Mouse (Mus musculus) erythroblast, embryonic 14.5 days (primary cell): ENCODE measurements around the gene Afg1l. TPM values are rescaled to one million over a fixed set of nuclear protein-coding genes. Genes with fewer than 3 reads are reported as not detected.

Experiments used
- H3K27me3 ChIP-seq: 2 replicates; pipeline ENCODE4 v1.6.1; 2012; ENCODE audit warnings: inconsistent platforms; ENCODE audit not compliant: control insufficient read depth
- H3K36me3 ChIP-seq: 2 replicates; pipeline ENCODE4 v1.6.1; 2012; ENCODE audit warnings: mild to moderate bottlenecking, inconsistent platforms; ENCODE audit not compliant: control insufficient read depth
- H3K4me1 ChIP-seq: 2 replicates; pipeline ENCODE4 v1.6.1; 2012; ENCODE audit warnings: inconsistent platforms; ENCODE audit not compliant: control insufficient read depth
- H3K4me3 ChIP-seq: replicated peaks from 2 replicates; pipeline ENCODE3; 2012; ENCODE audit warnings: moderate library complexity, mild to moderate bottlenecking, inconsistent platforms
- H3K9me3 ChIP-seq: 2 replicates; pipeline ENCODE4 v1.6.1; 2012; ENCODE audit warnings: low read length, inconsistent platforms, mixed read lengths; ENCODE audit not compliant: control insufficient read depth
- GATA1 ChIP-seq: IDR thresholded peaks from 2 replicates; pipeline ENCODE4 v1.6.1; 2012; ENCODE audit warnings: low read length, inconsistent platforms, mixed read lengths
- TAL1 ChIP-seq: IDR thresholded peaks from 3 replicates; pipeline ENCODE4 v1.6.1; 2012; ENCODE audit warnings: low read length, inconsistent platforms, mixed read lengths
- polyA plus RNA-seq: library from polyadenylated mRNA; stranded (reverse); fragments of >175 nt; gene quantifications from 2 replicates; pipeline ENCODE4 v1.2.3, GENCODE M21; 2012

Gene Afg1l
- polyA plus RNA-seq, 1 experiment: 0.21 TPM

- H3K36me3 ChIP-seq: peaks cover 3% of the 10 kb centered on the region
- no peaks in the 10 kb centered on the region for H3K4me1 ChIP-seq
Measured at GRCm38 (mm10) chr10:42455981-42456380, 22.4 kb downstream of the Afg1l start.

GRCm38 (mm10) chr10:42454690-42455089 lies 23.7 kb downstream of the Afg1l start:
- TF ChIP-seq GATA1: no peak
- no peak for TF ChIP-seq TAL1

More at GRCm38 (mm10) chr10:42455981-42456380, 22.4 kb downstream of the Afg1l start:
- no peak for TF ChIP-seq TAL1
- no peak for TF ChIP-seq GATA1
- Histone ChIP-seq H3K4me3 (no peak overlapping the region), H3K27me3 (no peaks in the 10 kb centered on the region), H3K9me3 (peaks cover 5% of the 10 kb centered on the region; the same call in 1 of the 2 replicates)

GRCm38 (mm10) chr10:42454266-42454665 lies 24.1 kb downstream of the Afg1l start:
- TF ChIP-seq GATA1: no peak
- no peak for TF ChIP-seq TAL1

More at GRCm38 (mm10) chr10:42454690-42455089, 23.7 kb downstream of the Afg1l start:
- Histone ChIP-seq H3K4me3 (no peak overlapping the region), H3K36me3 (peaks cover 2% of the 10 kb centered on the region), H3K27me3 (no peaks in the 10 kb centered on the region), H3K9me3 (peaks cover 4% of the 10 kb centered on the region; the same call in 1 of the 2 replicates), H3K4me1 (no peaks in the 10 kb centered on the region)

GRCm38 (mm10) chr10:42449672-42450071 lies 28.7 kb downstream of the Afg1l start:
- H3K4me3 ChIP-seq: no peak overlapping the region
- TF ChIP-seq TAL1: no peak
- TF ChIP-seq GATA1: no peak
- no peaks in the 10 kb centered on the region; the same call in none of the 2 replicates for H3K36me3 ChIP-seq
- H3K4me1 ChIP-seq: no peaks in the 10 kb centered on the region; the same call in 1 of the 2 replicates
- peaks cover 3% of the 10 kb centered on the region; the same call in 1 of the 2 replicates for H3K9me3 ChIP-seq
- H3K27me3 ChIP-seq: no peaks in the 10 kb centered on the region

More at GRCm38 (mm10) chr10:42454266-42454665, 24.1 kb downstream of the Afg1l start:
- no peaks in the 10 kb centered on the region; the same call in none of the 2 replicates for H3K36me3 ChIP-seq
- peaks cover 3% of the 10 kb centered on the region; the same call in 1 of the 2 replicates for H3K9me3 ChIP-seq
- no peaks in the 10 kb centered on the region for H3K4me1 ChIP-seq
- no peak overlapping the region for H3K4me3 ChIP-seq
- H3K27me3 ChIP-seq: no peaks in the 10 kb centered on the region

GRCm38 (mm10) chr10:42448371-42448770 lies 30.0 kb downstream of the Afg1l start:
- Histone ChIP-seq H3K9me3 (peaks cover 3% of the 10 kb centered on the region; the same call in 1 of the 2 replicates), H3K27me3 (no peaks in the 10 kb centered on the region), H3K36me3 (no peaks in the 10 kb centered on the region; the same call in none of the 2 replicates), H3K4me3 (no peak overlapping the region), H3K4me1 (no peaks in the 10 kb centered on the region; the same call in 1 of the 2 replicates)
- no peak for TF ChIP-seq TAL1
- TF ChIP-seq GATA1: no peak

- TF ChIP-seq GATA1 (no peak), TAL1 (no peak)
- Histone ChIP-seq H3K36me3 (no peaks in the 10 kb centered on the region), H3K27me3 (no peaks in the 10 kb centered on the region), H3K4me1 (no peaks in the 10 kb centered on the region; the same call in 1 of the 2 replicates), H3K4me3 (no peak overlapping the region), H3K9me3 (no peaks in the 10 kb centered on the region)
Measured at GRCm38 (mm10) chr10:42446145-42446544, 32.2 kb downstream of the Afg1l start.

- no peak overlapping the region for H3K4me3 ChIP-seq
- H3K36me3 ChIP-seq: peaks cover 3% of the 10 kb centered on the region
- H3K4me1 ChIP-seq: no peaks in the 10 kb centered on the region
- no peaks in the 10 kb centered on the region for H3K27me3 ChIP-seq
- H3K9me3 ChIP-seq: peaks cover 3% of the 10 kb centered on the region; the same call in 1 of the 2 replicates
- TF ChIP-seq GATA1: no peak
Measured at GRCm38 (mm10) chr10:42436842-42437805, 41.2 kb downstream of the Afg1l start.

GRCm38 (mm10) chr10:42417530-42418174 lies 60.7 kb downstream of the Afg1l start:
- TF ChIP-seq TAL1 (no peak), GATA1 (no peak)
- Histone ChIP-seq H3K4me1 (no peaks in the 10 kb centered on the region), H3K4me3 (no peak overlapping the region), H3K9me3 (no peaks in the 10 kb centered on the region), H3K27me3 (no peaks in the 10 kb centered on the region), H3K36me3 (no peaks in the 10 kb centered on the region; the same call in 1 of the 2 replicates)

GRCm38 (mm10) chr10:42415821-42416470 lies 62.4 kb downstream of the Afg1l start:
- no peaks in the 10 kb centered on the region for H3K9me3 ChIP-seq
- TF ChIP-seq TAL1 (no peak), GATA1 (no peak)
- no peak overlapping the region for H3K4me3 ChIP-seq
- H3K4me1 ChIP-seq: no peaks in the 10 kb centered on the region
- no peaks in the 10 kb centered on the region; the same call in 1 of the 2 replicates for H3K36me3 ChIP-seq
- H3K27me3 ChIP-seq: no peaks in the 10 kb centered on the region
